Mouse (Mus musculus) gastrocnemius, adult 18-20 months (tissue): ENCODE measurements around the gene Dnah14. TPM values are rescaled to one million over a fixed set of nuclear protein-coding genes. Genes with fewer than 3 reads are reported as not detected.

Experiments
- DNase-seq: peaks from one replicate; pipeline ENCODE4 v3.0.0; 2021; ENCODE audit warnings: low spot score
- total RNA-seq, 2 experiments: library from RNA; stranded (reverse); gene quantifications; 2 replicates each; pipeline ENCODE4 v1.2.3; 2021

The Dnah14 gene
- total RNA-seq, 2 experiments from 2014 or later = 0.55 TPM; not detected in 1

- DNase-seq = no peak
Observed at GRCm38 (mm10) chr1:181599376-181599775, 23.0 kb downstream of the Dnah14 start.

GRCm38 (mm10) chr1:181611118-181611517, 34.8 kb downstream of the Dnah14 start:
- no peak for DNase-seq

- peak; percentile 47 for DNase-seq
Observed at GRCm38 (mm10) chr1:181615866-181616491, 39.6 kb downstream of the Dnah14 start.

- no peak for DNase-seq
Observed at GRCm38 (mm10) chr1:181617332-181617731, 41.0 kb downstream of the Dnah14 start.

GRCm38 (mm10) chr1:181623149-181623680, 46.9 kb downstream of the Dnah14 start:
- no peak for DNase-seq

- DNase-seq = no peak
Observed at GRCm38 (mm10) chr1:181624876-181625275, 48.5 kb downstream of the Dnah14 start.

- no peak for DNase-seq
Observed at GRCm38 (mm10) chr1:181628276-181628675, 51.9 kb downstream of the Dnah14 start.

- no peak for DNase-seq
Observed at GRCm38 (mm10) chr1:181631371-181631770, 55.0 kb downstream of the Dnah14 start.

GRCm38 (mm10) chr1:181637997-181638713, 61.8 kb downstream of the Dnah14 start:
- DNase-seq = no peak

GRCm38 (mm10) chr1:181640383-181640782, 64.0 kb downstream of the Dnah14 start:
- DNase-seq = no peak

GRCm38 (mm10) chr1:181647467-181647866, 71.1 kb downstream of the Dnah14 start:
- DNase-seq = no peak

- DNase-seq = no peak
Observed at GRCm38 (mm10) chr1:181653481-181653880, 77.1 kb downstream of the Dnah14 start.

GRCm38 (mm10) chr1:181656421-181656820, 80.1 kb downstream of the Dnah14 start:
- no peak for DNase-seq

- no peak for DNase-seq
Observed at GRCm38 (mm10) chr1:181666801-181667200, 90.4 kb downstream of the Dnah14 start.

- no peak for DNase-seq
Observed at GRCm38 (mm10) chr1:181694729-181695498, 118.6 kb downstream of the Dnah14 start.

- DNase-seq = peak; percentile 64
Observed at GRCm38 (mm10) chr1:181728707-181729106, 152.3 kb downstream of the Dnah14 start.

GRCm38 (mm10) chr1:181733517-181733916, 157.2 kb downstream of the Dnah14 start:
- DNase-seq = no peak

- DNase-seq = no peak
Observed at GRCm38 (mm10) chr1:181740259-181740658, 163.9 kb downstream of the Dnah14 start.

- DNase-seq = no peak
Observed at GRCm38 (mm10) chr1:181742251-181742885, 166.0 kb downstream of the Dnah14 start.

GRCm38 (mm10) chr1:181769392-181769791, 193.0 kb downstream of the Dnah14 start:
- no peak for DNase-seq

GRCm38 (mm10) chr1:181771871-181772270, 195.5 kb downstream of the Dnah14 start:
- no peak for DNase-seq

GRCm38 (mm10) chr1:181776541-181776940, 200.2 kb downstream of the Dnah14 start:
- DNase-seq = no peak
